ENCODE assay signal across 13 mouse cellular contexts in genomic region chr16:36694798-36695290, GRCm38 (mm10). TPM values are rescaled to one million over a fixed set of nuclear protein-coding genes. Genes with fewer than 3 reads are reported as not detected.
DNase-seq lines count a peak whose midpoint lies in the region; ATAC-seq and TF ChIP-seq lines count a peak whose summit lies in the region.
"Had no signal": no experiment of that assay in that cellular context is flagged by ENCODE, and none has a peak within 500 bp of the region (broad histone marks: within the 10 kb centered on the region; RNA-seq: fewer than 3 reads in every experiment).

No protein-coding gene starts in this region.

- no peak overlapping the region for H3K27ac ChIP-seq in heart, embryonic 16.5 days (ENCODE audit: low read length)
- H3K27ac ChIP-seq in heart, adult 2 months: no peak overlapping the region
- no peak overlapping the region for H3K27ac ChIP-seq in lung, embryonic 14.5 days (ENCODE audit: low read depth)
- no peak overlapping the region for H3K27ac ChIP-seq in limb, embryonic 13.5 days

- no peak for TF ChIP-seq CTCF in heart, adult 2 months (IDR thresholded peaks at IDR 0.05)
- no peak for TF ChIP-seq CTCF in lung, embryonic 14.5 days (IDR thresholded peaks at IDR 0.05; ENCODE audit: low read depth)

- H3K27me3 ChIP-seq in heart, embryonic 16.5 days (ENCODE audit: control insufficient read depth, insufficient read depth, low read length): peaks cover 23% of the 10 kb centered on the region
- peaks cover 2% of the 10 kb centered on the region; the same call in 1 of the 2 replicates for H3K27me3 ChIP-seq in heart, adult 2 months (ENCODE audit: control insufficient read depth, insufficient read depth, low read length)
- H3K27me3 ChIP-seq in lung, embryonic 14.5 days (ENCODE audit: insufficient read depth, low read length): peaks cover 13% of the 10 kb centered on the region
- peaks cover 30% of the 10 kb centered on the region for H3K27me3 ChIP-seq in limb, embryonic 13.5 days

- TF ChIP-seq EP300 in heart, adult 2 months (IDR thresholded peaks at IDR 0.05; ENCODE audit: insufficient read depth, low read depth, low read length): no peak

- ATAC-seq in heart, embryonic 16.5 days (replicated peaks; ENCODE audit: extremely low read depth, insufficient read depth, low FRiP score): no peak
- ATAC-seq in lung, embryonic 14.5 days (ENCODE audit: insufficient read depth): no peak
- ATAC-seq in limb, embryonic 13.5 days (ENCODE audit: low FRiP score, low read depth): peak; percentile 58; the same call in 1 of the 2 replicates

- no peak for TF ChIP-seq POLR2A in heart, adult 2 months (IDR thresholded peaks at IDR 0.05; ENCODE audit: insufficient read depth, low read depth, low read length)

- intact Hi-C loops in heart, adult 2 months (cut with DNase I): no loop called here

- peak overlapping the region; percentile 55; the same call in 1 of the 2 replicates for H3K4me3 ChIP-seq in heart, embryonic 16.5 days (ENCODE audit: low read length)
- no peak overlapping the region for H3K4me3 ChIP-seq in heart, adult 2 months
- H3K4me3 ChIP-seq in lung, embryonic 14.5 days (ENCODE audit: low read depth, low read length): peak overlapping the region; percentile 40
- H3K4me3 ChIP-seq in limb, embryonic 13.5 days: no peak overlapping the region

- no peak for DNase-seq in heart, adult 2 months
- no peak for DNase-seq in lung, embryonic 14.5 days
- no peak for DNase-seq in lung, postnatal 10 days
- DNase-seq in NIH3T3 (ENCODE audit: low read depth): peak; percentile 37
- DNase-seq in ovary, adult 18-20 months (ENCODE audit: low spot score): no peak
- DNase-seq in cerebellum, postnatal 14 days: no peak
- DNase-seq: gastrocnemius, postnatal 36 days; liver, postnatal 0 days; right cerebral cortex, postnatal 14 days; thymus, postnatal 36 days had no signal

- H3K79me2 ChIP-seq in heart, adult 2 months (replicated peaks; ENCODE audit: control insufficient read depth, insufficient read depth, low read length): no peaks in the 10 kb centered on the region

- no peak overlapping the region for H3K9ac ChIP-seq in heart, embryonic 16.5 days (ENCODE audit: low read length)
- H3K9ac ChIP-seq in heart, adult 2 months (ENCODE audit: low read depth, low read length): no peak overlapping the region
- H3K9ac ChIP-seq in lung, embryonic 14.5 days: no peak overlapping the region
- no peak overlapping the region for H3K9ac ChIP-seq in limb, embryonic 13.5 days
- H3K9ac ChIP-seq: liver, postnatal 0 days had no signal

- no peaks in the 10 kb centered on the region for H3K36me3 ChIP-seq in heart, embryonic 16.5 days (ENCODE audit: control insufficient read depth, insufficient read depth)
- no peaks in the 10 kb centered on the region for H3K36me3 ChIP-seq in heart, adult 2 months (ENCODE audit: control insufficient read depth, insufficient read depth, low read length)
- no peaks in the 10 kb centered on the region for H3K36me3 ChIP-seq in lung, embryonic 14.5 days (ENCODE audit: insufficient read depth)
- no peaks in the 10 kb centered on the region for H3K36me3 ChIP-seq in limb, embryonic 13.5 days

- WGBS in heart, embryonic 16.5 days: 65% methylated on average over 9 of the region's 9 CpGs
- WGBS in heart, adult 2 months: 69% methylated on average over 9 of the region's 9 CpGs
- WGBS in lung, embryonic 14.5 days: 43% methylated on average over 9 of the region's 9 CpGs
- 40% methylated on average over 9 of the region's 9 CpGs for WGBS in limb, embryonic 13.5 days

- H3K4me2 ChIP-seq in heart, embryonic 16.5 days (ENCODE audit: low read depth, low read length): no peak overlapping the region
- H3K4me2 ChIP-seq in lung, embryonic 14.5 days: peak overlapping the region; percentile 62
- H3K4me2 ChIP-seq in limb, embryonic 13.5 days (replicated peaks): peak overlapping the region; percentile 85

- H3K9me3 ChIP-seq in heart, embryonic 16.5 days (replicated peaks; ENCODE audit: control insufficient read depth, low read length): no peaks in the 10 kb centered on the region; the same call in 1 of the 2 replicates
- no peaks in the 10 kb centered on the region for H3K9me3 ChIP-seq in lung, embryonic 14.5 days (ENCODE audit: low read depth, low read length)
- no peaks in the 10 kb centered on the region for H3K9me3 ChIP-seq in limb, embryonic 13.5 days

- H3K4me1 ChIP-seq in heart, embryonic 16.5 days (ENCODE audit: control insufficient read depth, insufficient read depth, low read length): no peaks in the 10 kb centered on the region
- no peaks in the 10 kb centered on the region for H3K4me1 ChIP-seq in heart, adult 2 months (ENCODE audit: control insufficient read depth, insufficient read depth, low read length)
- H3K4me1 ChIP-seq in lung, embryonic 14.5 days (ENCODE audit: insufficient read depth): no peaks in the 10 kb centered on the region
- peaks cover 9% of the 10 kb centered on the region for H3K4me1 ChIP-seq in limb, embryonic 13.5 days

RNA-seq across cellular contexts. Expression of gene Ildr1, which starts 1.1 kb away (rescaled TPM):
- polyA plus RNA-seq in heart, embryonic 16.5 days (2015; fragmentation: Nextera tagmentation; extraction: Ambion mirVana): 0.50 and 1.2 TPM in 2 replicates
- total RNA-seq in heart, adult 2 months (2021): not detected
- polyA plus RNA-seq in heart, adult 2 months (2012; rRNA removed): 0.06 and 0.86 TPM in 2 replicates
- 4.3 and 4.6 TPM in 2 replicates for polyA plus RNA-seq in lung, embryonic 14.5 days (2014; fragmentation: Nextera tagmentation; extraction: Ambion mirVana)
- 1.0 and 1.1 TPM in 2 replicates for polyA plus RNA-seq in limb, embryonic 13.5 days (2015; fragmentation: Nextera tagmentation; extraction: Ambion mirVana)
- total RNA-seq: gastrocnemius, postnatal 36 days had no signal
- polyA plus RNA-seq: forebrain, embryonic 14.5 days had no signal

RNA-seq across cellular contexts. Expression of gene Cd86, which starts 29.0 kb away (rescaled TPM):
- 1.5 and 1.7 TPM in 2 replicates for polyA plus RNA-seq in heart, embryonic 16.5 days (2015; fragmentation: Nextera tagmentation; extraction: Ambion mirVana)
- total RNA-seq in heart, adult 2 months (2021): 1 to 10 TPM; 1.1 to 1.4 TPM
- 1.00 and 1.9 TPM in 2 replicates for polyA plus RNA-seq in heart, adult 2 months (2012; rRNA removed)
- 2.1 and 2.2 TPM in 2 replicates for polyA plus RNA-seq in lung, embryonic 14.5 days (2014; fragmentation: Nextera tagmentation; extraction: Ambion mirVana)
- polyA plus RNA-seq in limb, embryonic 13.5 days (2015; fragmentation: Nextera tagmentation; extraction: Ambion mirVana): 0.88 and 1.2 TPM in 2 replicates

Comparison
In these comparisons a context has a peak if more than half of its experiments do, and no peak if none do; other contexts are left out.
1. H3K4me3 ChIP-seq: peak in heart, embryonic 16.5 days (single experiment) and lung, embryonic 14.5 days (single experiment); none in heart, adult 2 months (single experiment) and limb, embryonic 13.5 days (single experiment).